Mouse (Mus musculus) lung, embryonic 14.5 days (tissue): Measurements from ENCODE around the gene E130114P18Rik. TPM values are rescaled to one million over a fixed set of nuclear protein-coding genes. Genes with fewer than 3 reads are reported as not detected.

Experiments
- ATAC-seq: fragments of 200-750 bp; cut with Nextera tagmentation; 2 replicates; pipeline ENCODE4 v1.8.0; 2017; ENCODE audit warnings: mild to moderate bottlenecking, moderate TSS enrichment, moderate library complexity; ENCODE audit not compliant: insufficient read depth
- DNase-seq: peaks from one replicate; pipeline ENCODE4 v3.0.0-alpha.2; 2015
- H3K27ac ChIP-seq: fragments of 300-500 bp; sonication (generic); 2 replicates; pipeline ENCODE4 v1.5.1; 2014; ENCODE audit warnings: low read depth, mild to moderate bottlenecking, moderate library complexity
- H3K27me3 ChIP-seq: fragments of 300-500 bp; sonication (generic); 2 replicates; pipeline ENCODE4 v1.6.1; 2014; ENCODE audit warnings: low read length, control low read depth; ENCODE audit not compliant: insufficient read depth
- H3K36me3 ChIP-seq: fragments of 300-500 bp; sonication (generic); 2 replicates; pipeline ENCODE4 v1.6.1; 2014; ENCODE audit warnings: control low read depth; ENCODE audit not compliant: insufficient read depth
- H3K4me1 ChIP-seq: fragments of 300-500 bp; sonication (generic); 2 replicates; pipeline ENCODE4 v1.6.1; 2014; ENCODE audit warnings: antibody characterized with exemption, control low read depth; ENCODE audit not compliant: insufficient read depth
- H3K4me2 ChIP-seq: fragments of 300-500 bp; sonication (generic); 2 replicates; pipeline ENCODE4 v1.6.1; 2014; ENCODE audit warnings: mild to moderate bottlenecking
- H3K4me3 ChIP-seq: fragments of 300-500 bp; sonication (generic); 2 replicates; pipeline ENCODE4 v1.5.1; 2014; ENCODE audit warnings: low read depth, low read length
- H3K9ac ChIP-seq: fragments of 300-500 bp; sonication (generic); 2 replicates; pipeline ENCODE4 v1.6.1; 2014
- H3K9me3 ChIP-seq: fragments of 300-500 bp; sonication (generic); 2 replicates; pipeline ENCODE4 v1.6.1; 2016; ENCODE audit warnings: low read depth, low read length, control low read depth
- CTCF ChIP-seq: IDR thresholded peaks from 2 replicates; pipeline ENCODE4 v1.5.1; 2016; ENCODE audit warnings: antibody characterized with exemption, low read depth
- WGBS: fragments of 180-500 bp; shearing (Covaris S2); extraction: QIAGEN DNeasy Blood & Tissue Kit; methylation state at CpG from one replicate; pipeline ENCODE4 v1.1.7; 2014; 5-methylcytosine and 5-hydroxymethylcytosine counted together
- polyA plus RNA-seq: library from polyadenylated mRNA; unstranded; fragments of >200 nt; fragmentation: Nextera tagmentation; extraction: Ambion mirVana; gene quantifications from 2 replicates; pipeline ENCODE4 v1.2.1, GENCODE M21; 2014

The E130114P18Rik gene
- polyA plus RNA-seq, 1 experiment from 2014 or later = 0.84 TPM

- no peak for TF ChIP-seq CTCF
- no peak for ATAC-seq
- Histone ChIP-seq H3K27ac (peak overlapping the region; percentile 90), H3K27me3 (no peaks in the 10 kb centered on the region), H3K4me3 (peak overlapping the region; percentile 47), H3K9me3 (no peaks in the 10 kb centered on the region), H3K4me2 (peak overlapping the region; percentile 97), H3K36me3 (no peaks in the 10 kb centered on the region), H3K4me1 (no peaks in the 10 kb centered on the region), H3K9ac (peak overlapping the region; percentile 71)
- DNase-seq = no peak
- 40% methylated on average over 5 of the region's 5 CpGs for WGBS
Measured at GRCm38 (mm10) chr4:97752276-97753010, 25.4 kb downstream of the E130114P18Rik start.

- Histone ChIP-seq H3K9me3 (no peaks in the 10 kb centered on the region), H3K4me3 (peak overlapping the region; percentile 47), H3K4me2 (peak overlapping the region; percentile 97), H3K9ac (peak overlapping the region; percentile 71), H3K36me3 (no peaks in the 10 kb centered on the region), H3K4me1 (no peaks in the 10 kb centered on the region), H3K27ac (peak overlapping the region; percentile 90), H3K27me3 (no peaks in the 10 kb centered on the region)
- DNase-seq = peak; percentile 73
- TF ChIP-seq CTCF = no peak
- WGBS = under 1% methylated on average over 40 of the region's 40 CpGs
- peak; percentile 74 for ATAC-seq
Measured at GRCm38 (mm10) chr4:97751483-97752251, 26.2 kb downstream of the E130114P18Rik start.

DNA sequence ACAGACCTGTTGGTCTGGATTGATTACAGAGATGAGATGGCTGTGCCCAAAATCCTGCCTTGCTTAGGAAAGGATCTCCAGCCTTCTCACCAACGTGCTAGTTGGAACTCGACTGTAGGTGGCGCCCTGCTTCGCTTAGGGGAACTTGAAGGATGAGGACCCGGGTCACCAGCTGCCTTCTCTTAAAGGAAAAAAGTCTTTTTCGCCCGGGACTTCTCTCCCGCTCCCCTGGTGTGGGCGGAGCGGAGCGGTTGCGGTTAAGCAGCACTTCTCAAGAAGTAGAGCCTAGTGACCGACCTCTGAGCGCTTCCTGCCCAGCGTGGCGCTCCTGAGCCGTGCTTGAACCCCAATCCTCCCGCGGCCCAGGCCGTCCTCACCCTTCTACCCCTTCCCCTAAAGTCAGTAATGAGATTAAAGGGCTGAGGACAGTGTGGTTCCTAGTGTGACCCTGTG lies 26.8 kb downstream of the E130114P18Rik start:
- Histone ChIP-seq H3K36me3 (no peaks in the 10 kb centered on the region), H3K4me1 (no peaks in the 10 kb centered on the region), H3K4me2 (peak overlapping the region; percentile 97), H3K4me3 (peak overlapping the region; percentile 47), H3K27ac (peak overlapping the region; percentile 90), H3K9ac (peak overlapping the region; percentile 71), H3K27me3 (no peaks in the 10 kb centered on the region), H3K9me3 (no peaks in the 10 kb centered on the region)
- TF ChIP-seq CTCF = peak; percentile 90
- DNase-seq = peak; percentile 98
- WGBS = under 1% methylated on average over 20 of the region's 20 CpGs
- peak; percentile 86 for ATAC-seq

DNA sequence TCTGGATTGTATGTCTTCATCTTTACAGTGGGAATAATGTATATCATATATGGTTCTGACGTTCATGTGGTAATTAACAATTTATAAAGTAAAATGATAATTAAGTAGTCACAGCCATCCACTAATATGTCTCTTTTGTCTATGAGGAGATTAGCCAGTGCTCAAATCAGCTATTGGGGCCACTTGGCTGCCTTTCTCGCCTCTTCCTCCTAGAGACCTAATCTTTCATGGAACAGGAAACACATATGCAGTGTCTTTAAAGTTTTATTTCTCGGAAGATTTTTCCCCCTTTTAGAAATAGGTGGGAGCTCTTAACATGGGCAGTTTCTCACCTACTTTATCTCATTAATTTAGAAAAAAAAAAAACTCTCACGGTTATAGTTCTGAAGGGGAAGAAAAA lies 27.5 kb downstream of the E130114P18Rik start:
- Histone ChIP-seq H3K27ac (no peak overlapping the region), H3K4me1 (no peaks in the 10 kb centered on the region), H3K36me3 (no peaks in the 10 kb centered on the region), H3K9me3 (no peaks in the 10 kb centered on the region), H3K4me2 (no peak overlapping the region), H3K4me3 (no peak overlapping the region), H3K9ac (no peak overlapping the region), H3K27me3 (no peaks in the 10 kb centered on the region)
- no peak for DNase-seq
- ATAC-seq = no peak
- no peak for TF ChIP-seq CTCF
- 45% methylated on average over 4 of the region's 4 CpGs for WGBS

DNA sequence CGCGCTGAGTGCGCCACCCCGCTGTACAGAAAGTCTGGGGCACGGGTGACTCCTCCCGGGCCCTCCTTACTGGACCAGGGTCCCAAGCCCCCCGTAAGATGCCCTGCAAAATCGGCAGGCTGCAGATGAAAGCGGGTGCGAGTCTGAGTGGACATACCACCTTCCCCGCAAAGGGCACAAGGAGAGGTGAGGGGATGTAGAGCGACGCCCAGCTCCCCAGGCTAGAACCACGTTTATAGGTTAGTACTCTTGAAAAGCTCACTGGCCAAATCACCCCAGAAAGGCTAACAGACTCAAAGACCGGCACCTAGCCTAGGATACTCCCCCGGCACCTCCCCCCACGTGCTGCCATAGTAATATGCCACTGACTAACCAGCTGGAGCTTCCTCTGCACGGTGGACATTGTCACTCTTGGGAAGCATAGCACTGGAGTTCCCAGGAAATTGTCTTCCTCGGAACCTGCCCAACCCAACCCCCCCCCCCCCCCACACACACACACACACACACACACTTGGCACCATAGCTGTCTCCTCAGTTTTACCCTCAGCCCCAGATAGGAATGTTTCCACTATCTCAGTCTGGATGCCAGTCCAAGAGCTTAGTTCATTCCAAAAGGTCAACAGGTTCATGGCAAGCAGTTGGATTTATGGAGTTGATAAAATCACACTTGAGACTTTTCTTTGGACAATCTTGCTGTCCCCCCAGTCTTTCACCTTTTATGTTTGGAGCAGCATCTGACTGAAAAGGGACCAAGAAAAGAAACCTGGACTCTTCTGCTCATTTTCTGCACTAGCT lies 31.6 kb downstream of the E130114P18Rik start:
- Histone ChIP-seq H3K4me2 (peak overlapping the region; percentile 77), H3K9ac (peak overlapping the region; percentile 53; the same call in 1 of the 2 replicates), H3K9me3 (no peaks in the 10 kb centered on the region), H3K27ac (no peak overlapping the region), H3K27me3 (no peaks in the 10 kb centered on the region), H3K4me3 (peak overlapping the region; percentile 41), H3K36me3 (no peaks in the 10 kb centered on the region), H3K4me1 (no peaks in the 10 kb centered on the region)
- DNase-seq (peak; percentile 29), ATAC-seq (0 out of 2 replicates have a peak, but pooled peaks have one; percentile 47)
- TF ChIP-seq CTCF = no peak
- WGBS = 10% methylated on average over 19 of the region's 19 CpGs

DNA sequence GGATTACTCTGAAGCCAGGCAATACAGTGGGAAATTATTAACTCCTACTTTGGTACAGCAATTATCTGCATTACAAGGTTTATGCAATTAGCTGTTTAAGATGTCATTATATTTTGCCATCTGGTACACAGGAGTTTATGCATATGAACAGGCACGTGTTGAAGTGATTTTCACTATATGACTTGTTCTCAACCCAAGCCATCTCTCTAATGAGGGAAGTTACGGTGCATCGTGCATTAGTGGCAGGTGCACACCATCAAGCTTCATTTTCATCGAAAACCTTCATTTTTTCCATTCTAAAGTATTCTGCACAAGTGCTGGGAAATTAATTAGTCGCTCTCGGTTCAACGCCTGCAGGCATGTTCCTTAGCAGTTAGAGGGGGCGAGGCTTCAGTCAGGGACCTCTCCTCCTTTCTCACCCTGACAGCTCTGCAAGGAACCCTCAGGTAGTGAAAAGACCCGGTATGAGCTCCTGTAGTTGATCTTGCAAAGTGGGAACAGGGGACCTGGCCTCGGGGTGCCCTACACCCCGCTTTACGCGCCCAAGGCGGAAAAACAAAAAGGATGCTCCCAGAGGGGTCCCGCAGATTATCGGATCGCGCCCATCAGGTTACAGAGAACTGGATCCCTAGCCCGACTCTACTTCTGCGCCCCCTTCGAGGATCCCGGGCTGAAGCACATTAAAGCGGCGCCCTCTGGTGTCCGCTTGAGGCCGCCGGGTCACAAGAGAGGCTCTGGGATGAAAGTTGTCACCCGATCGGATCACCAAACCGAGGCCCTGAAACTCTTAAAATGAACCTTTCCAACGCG lies 32.4 kb downstream of the E130114P18Rik start:
- Histone ChIP-seq H3K4me1 (no peaks in the 10 kb centered on the region), H3K9me3 (no peaks in the 10 kb centered on the region), H3K27ac (no peak overlapping the region), H3K9ac (peak overlapping the region; percentile 53; the same call in 1 of the 2 replicates), H3K36me3 (no peaks in the 10 kb centered on the region), H3K27me3 (no peaks in the 10 kb centered on the region), H3K4me2 (peak overlapping the region; percentile 77), H3K4me3 (peak overlapping the region; percentile 41)
- peak; percentile 94 for DNase-seq
- TF ChIP-seq CTCF = peak; percentile 86
- peak; percentile 81; the same call in 1 of the 2 replicates for ATAC-seq
- WGBS = 8% methylated on average over 32 of the region's 32 CpGs
